Mouse (Mus musculus): ENCODE measurements around the gene Trim44. TPM values are rescaled to one million over a fixed set of nuclear protein-coding genes. Genes with fewer than 3 reads are reported as not detected.
A peak's percentile ranks its signal among the peaks of the same experiment; 100 is the strongest.

Gene Trim44
- total RNA-seq, 1 experiment from 2014 or later, result 29.3 TPM

GRCm38 (mm10) chr2:102410615-102411014 is 3.0 kb upstream of the Trim44 start:
- ATAC-seq (replicated peaks; ENCODE audit: insufficient number of reproducible peaks, low FRiP score, low TSS enrichment, poor library complexity, severe bottlenecking), result no peak

- no peak for ATAC-seq (replicated peaks; ENCODE audit: insufficient number of reproducible peaks, low FRiP score, low TSS enrichment, poor library complexity, severe bottlenecking)
These were observed 2.1 kb upstream of the Trim44 start for GRCm38 (mm10) chr2:102409741-102410140.

- ATAC-seq (replicated peaks; ENCODE audit: insufficient number of reproducible peaks, low FRiP score, low TSS enrichment, poor library complexity, severe bottlenecking), result no peak
These were observed 1.0 kb downstream of the Trim44 start for GRCm38 (mm10) chr2:102406324-102407304.

- no peak for ATAC-seq (replicated peaks; ENCODE audit: insufficient number of reproducible peaks, low FRiP score, low TSS enrichment, poor library complexity, severe bottlenecking)
These were observed 3.6 kb downstream of the Trim44 start for GRCm38 (mm10) chr2:102403982-102404381.

- ATAC-seq (replicated peaks; ENCODE audit: insufficient number of reproducible peaks, low FRiP score, low TSS enrichment, poor library complexity, severe bottlenecking), result no peak
These were observed 4.3 kb downstream of the Trim44 start for GRCm38 (mm10) chr2:102403306-102403705.

GRCm38 (mm10) chr2:102401352-102401692 is 6.3 kb downstream of the Trim44 start:
- no peak for ATAC-seq (replicated peaks; ENCODE audit: insufficient number of reproducible peaks, low FRiP score, low TSS enrichment, poor library complexity, severe bottlenecking)

GRCm38 (mm10) chr2:102400605-102401351 is 6.8 kb downstream of the Trim44 start:
- peak; percentile 72 for ATAC-seq (replicated peaks; ENCODE audit: insufficient number of reproducible peaks, low FRiP score, low TSS enrichment, poor library complexity, severe bottlenecking)

- ATAC-seq (replicated peaks; ENCODE audit: insufficient number of reproducible peaks, low FRiP score, low TSS enrichment, poor library complexity, severe bottlenecking), result peak; percentile 24; the same call in 1 of the 2 replicates
These were observed 7.6 kb downstream of the Trim44 start for GRCm38 (mm10) chr2:102399864-102400604.

GRCm38 (mm10) chr2:102396493-102396892 is 11.1 kb downstream of the Trim44 start:
- ATAC-seq (replicated peaks; ENCODE audit: insufficient number of reproducible peaks, low FRiP score, low TSS enrichment, poor library complexity, severe bottlenecking), result no peak

- no peak for ATAC-seq (replicated peaks; ENCODE audit: insufficient number of reproducible peaks, low FRiP score, low TSS enrichment, poor library complexity, severe bottlenecking)
These were observed 14.2 kb downstream of the Trim44 start for GRCm38 (mm10) chr2:102393457-102393856.

- no peak for ATAC-seq (replicated peaks; ENCODE audit: insufficient number of reproducible peaks, low FRiP score, low TSS enrichment, poor library complexity, severe bottlenecking)
These were observed 22.2 kb downstream of the Trim44 start for GRCm38 (mm10) chr2:102385328-102385902.

GRCm38 (mm10) chr2:102384496-102384895 is 23.1 kb downstream of the Trim44 start:
- no peak for ATAC-seq (replicated peaks; ENCODE audit: insufficient number of reproducible peaks, low FRiP score, low TSS enrichment, poor library complexity, severe bottlenecking)

GRCm38 (mm10) chr2:102384057-102384456 is 23.6 kb downstream of the Trim44 start:
- ATAC-seq (replicated peaks; ENCODE audit: insufficient number of reproducible peaks, low FRiP score, low TSS enrichment, poor library complexity, severe bottlenecking), result no peak

- no peak for ATAC-seq (replicated peaks; ENCODE audit: insufficient number of reproducible peaks, low FRiP score, low TSS enrichment, poor library complexity, severe bottlenecking)
These were observed 24.4 kb downstream of the Trim44 start for GRCm38 (mm10) chr2:102383069-102383834.

- no peak for ATAC-seq (replicated peaks; ENCODE audit: insufficient number of reproducible peaks, low FRiP score, low TSS enrichment, poor library complexity, severe bottlenecking)
These were observed 25.1 kb downstream of the Trim44 start for GRCm38 (mm10) chr2:102382519-102382918.

GRCm38 (mm10) chr2:102380581-102380980 is 27.0 kb downstream of the Trim44 start:
- ATAC-seq (replicated peaks; ENCODE audit: insufficient number of reproducible peaks, low FRiP score, low TSS enrichment, poor library complexity, severe bottlenecking), result no peak

GRCm38 (mm10) chr2:102378928-102379327 is 28.7 kb downstream of the Trim44 start:
- ATAC-seq (replicated peaks; ENCODE audit: insufficient number of reproducible peaks, low FRiP score, low TSS enrichment, poor library complexity, severe bottlenecking), result no peak

- ATAC-seq (replicated peaks; ENCODE audit: insufficient number of reproducible peaks, low FRiP score, low TSS enrichment, poor library complexity, severe bottlenecking), result no peak
These were observed 29.2 kb downstream of the Trim44 start for GRCm38 (mm10) chr2:102378381-102378780.
